Mouse (Mus musculus) megakaryocyte-erythroid progenitor cell, adult 5 weeks (primary cell): Measurements from ENCODE around the gene Rps6ka6. TPM values are rescaled to one million over a fixed set of nuclear protein-coding genes. Genes with fewer than 3 reads are reported as not detected.

ENCODE experiments used
- polyA plus RNA-seq: library from polyadenylated mRNA; stranded (reverse); fragments of >175 nt; gene quantifications from 2 replicates; pipeline ENCODE4 v1.2.3, GENCODE M21; 2012

Rps6ka6 gene
- 0.06 and 0.29 TPM in 2 replicates for polyA plus RNA-seq

DNA sequence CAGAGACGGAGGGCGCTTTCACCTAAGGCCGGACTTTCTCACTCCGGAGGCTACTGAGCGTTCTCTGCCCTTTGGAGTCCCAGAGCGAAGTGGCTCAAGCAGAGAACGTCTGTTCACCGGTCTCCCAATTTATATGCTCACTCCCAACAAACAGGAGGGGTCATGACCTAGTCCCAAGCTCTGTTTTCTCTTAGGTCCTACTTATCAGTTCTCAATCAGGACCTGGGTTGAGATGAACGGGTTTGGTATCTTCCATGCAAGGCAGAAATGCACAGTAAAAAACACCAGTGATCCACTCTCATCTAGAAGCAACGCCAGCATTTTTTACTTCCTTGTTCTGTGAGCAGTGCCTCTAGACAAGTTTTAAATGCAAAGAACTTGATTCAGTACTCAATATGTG lies at the start of gene Rps6ka6:
TSS of gene Rps6ka6 (minus strand) at position 101 of the 400 bp plus-strand sequence.

Other genes starting within 250 kb of the Rps6ka6 start
- 0.01 TPM in 1 of 2 replicates, not detected in the other for gene Hdx, start 159.1 kb upstream of the Rps6ka6 start, polyA plus RNA-seq